Mouse (Mus musculus): ENCODE measurements around the gene Abhd13. TPM values are rescaled to one million over a fixed set of nuclear protein-coding genes. Genes with fewer than 3 reads are reported as not detected.

The Abhd13 gene
- polyA plus RNA-seq, 1 experiment from 2014 or later = 13.3 TPM

DNA sequence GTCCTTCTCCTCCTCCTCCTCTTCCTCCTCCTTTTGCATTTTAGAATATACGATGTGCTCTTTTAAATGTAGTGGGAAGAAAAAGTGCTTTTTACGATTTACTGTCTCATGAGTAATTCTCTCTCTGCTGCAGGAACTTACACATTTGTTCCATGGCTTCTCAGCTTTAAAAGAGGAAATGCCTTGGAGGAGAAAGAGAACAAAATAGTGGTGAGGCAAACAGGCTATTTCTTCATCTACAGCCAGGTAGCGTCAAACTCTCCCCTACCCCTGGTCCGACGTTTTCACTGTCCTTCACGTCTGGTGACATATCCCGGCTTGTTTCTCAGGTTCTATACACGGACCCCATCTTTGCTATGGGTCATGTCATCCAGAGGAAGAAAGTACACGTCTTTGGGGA, 53.7 kb downstream of the Abhd13 start:
- Histone ChIP-seq H3K9ac (no peak overlapping the region), H3K4me3 (no peak overlapping the region), H3K27me3 (no peaks in the 10 kb centered on the region), H3K27ac (replicated peaks) (no peak overlapping the region), H3K9me3 (no peaks in the 10 kb centered on the region), H3K4me2 (no peak overlapping the region), H3K36me3 (no peaks in the 10 kb centered on the region), H3K4me1 (replicated peaks) (no peaks in the 10 kb centered on the region)
- ATAC-seq (ENCODE audit: low read depth) = no peak
- 82% methylated on average over 9 of the region's 9 CpGs for WGBS

DNA sequence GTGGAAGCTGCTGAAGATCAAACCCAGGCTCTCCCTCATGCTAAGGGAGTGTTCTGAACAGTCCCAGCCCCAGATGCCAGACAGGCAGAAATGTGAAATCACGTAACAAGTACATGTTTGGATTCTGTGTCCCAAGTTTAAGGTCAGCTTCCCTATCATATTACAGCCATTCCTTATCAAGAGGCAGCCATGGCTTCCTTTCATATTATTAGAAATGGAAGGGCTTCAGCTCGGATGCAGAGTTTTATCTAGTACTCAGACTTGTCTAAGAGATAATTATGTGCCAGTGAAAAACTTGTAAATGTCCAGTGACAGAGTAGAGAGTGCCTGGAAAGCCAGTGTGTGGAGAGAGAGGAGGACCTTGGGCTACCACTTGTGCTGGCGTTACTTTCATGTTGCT, 63.4 kb downstream of the Abhd13 start:
- 75% methylated on average over 3 of the region's 3 CpGs for WGBS

More for the DNA sequence above, 63.4 kb downstream of the Abhd13 start:
- Histone ChIP-seq H3K4me3 (no peak overlapping the region), H3K9me3 (no peaks in the 10 kb centered on the region), H3K27ac (replicated peaks) (no peak overlapping the region), H3K9ac (no peak overlapping the region), H3K4me2 (no peak overlapping the region), H3K36me3 (no peaks in the 10 kb centered on the region), H3K27me3 (no peaks in the 10 kb centered on the region), H3K4me1 (replicated peaks) (no peaks in the 10 kb centered on the region)
- ATAC-seq (ENCODE audit: low read depth) = no peak

Other genes starting within 250 kb of the Abhd13 start
- gene Fam155a, start 206.5 kb upstream of the Abhd13 start, polyA plus RNA-seq (2015; fragmentation: Nextera tagmentation; extraction: Ambion mirVana) = 18.4 and 19.7 TPM in 2 replicates
- not detected in 2 replicates for gene Gm10217, start 113.5 kb upstream of the Abhd13 start, polyA plus RNA-seq (2015; fragmentation: Nextera tagmentation; extraction: Ambion mirVana)
- gene Lig4, start within 50 bp of the Abhd13 start, polyA plus RNA-seq (2015; fragmentation: Nextera tagmentation; extraction: Ambion mirVana) = 11.2 and 11.5 TPM in 2 replicates
- 2.3 and 3.0 TPM in 2 replicates for gene Tnfsf13b, start 28.8 kb downstream of the Abhd13 start, polyA plus RNA-seq (2015; fragmentation: Nextera tagmentation; extraction: Ambion mirVana)
- gene Myo16, start 176.2 kb downstream of the Abhd13 start, polyA plus RNA-seq (2015; fragmentation: Nextera tagmentation; extraction: Ambion mirVana) = 3.9 and 5.1 TPM in 2 replicates